Mouse (Mus musculus) gastrocnemius, postnatal 14 days (tissue): ENCODE results near the gene Rfx3. TPM values are rescaled to one million over a fixed set of nuclear protein-coding genes. Genes with fewer than 3 reads are reported as not detected.

Experiments used
- DNase-seq: peaks from one replicate; pipeline ENCODE4 v3.0.0; 2021; ENCODE audit warnings: mixed read lengths
- intact Hi-C: fragments of 180-260 bp; cut with DNase I; formaldehyde crosslinking; loops from one replicate; pipeline ENCODE4 v1.15.1; 2025; ENCODE audit warnings: low total_unique reads
- long read RNA-seq, 2 experiments: library from polyadenylated mRNA; stranded (forward); transcript quantifications; one replicate each; pipeline ENCODE4 v2.0.0; 2021
- total RNA-seq, 2 experiments: library from RNA; stranded (reverse); gene quantifications; 2 replicates each; pipeline ENCODE4 v1.2.3; 2021

The Rfx3 gene
- total RNA-seq = 1 to 10 TPM; 2.2 to 3.6 TPM
- long read RNA-seq, experiment 1 = 0 reads
- long read RNA-seq, experiment 2 = 0 reads

DNA sequence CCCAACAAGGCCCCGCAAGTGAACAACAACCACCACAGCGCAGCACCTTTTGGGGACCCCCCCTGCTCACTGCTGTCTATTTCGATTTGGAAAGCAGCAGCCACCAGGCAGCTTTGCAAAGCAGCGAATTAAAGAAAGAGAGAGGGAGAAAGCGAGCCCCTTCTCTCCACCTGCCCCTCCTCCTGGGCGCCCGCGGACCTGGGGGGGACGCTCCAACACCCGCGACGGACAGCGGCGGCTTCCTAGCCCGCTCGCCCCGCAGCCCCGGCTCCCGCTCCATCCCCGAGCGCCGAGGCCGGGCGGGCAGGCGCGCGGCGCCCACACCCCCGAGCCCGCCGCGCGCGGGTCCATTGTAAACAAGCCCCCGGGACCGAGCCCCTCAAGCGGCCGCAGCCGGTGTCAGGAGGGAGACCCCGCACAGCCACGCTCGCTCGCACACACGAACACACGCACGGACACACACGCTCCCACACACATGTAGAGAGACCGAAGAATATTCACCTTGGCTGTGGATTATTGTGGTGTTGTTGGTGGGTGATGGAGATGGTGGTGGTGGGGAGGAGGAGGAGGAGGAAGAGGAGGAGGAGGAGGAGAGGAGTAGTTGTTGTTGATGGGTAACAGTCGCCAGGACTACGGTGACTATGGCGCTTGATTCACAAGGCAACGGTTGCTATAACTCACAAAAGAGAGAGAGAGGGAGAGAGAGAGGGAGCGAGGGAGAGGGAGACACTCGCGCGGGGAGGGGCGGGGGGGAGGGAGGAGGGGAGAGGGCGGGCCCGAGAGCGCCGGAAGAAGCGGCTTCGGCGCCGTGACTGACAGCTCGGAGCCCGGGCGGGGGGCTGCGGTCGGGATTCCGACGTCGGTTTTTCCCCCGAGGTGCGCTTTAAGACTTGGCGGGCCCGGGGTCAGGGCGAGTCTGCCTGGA is at the start of gene Rfx3:
Gene Rfx3, minus strand, starts transcription at position 696 of the 925 bp plus-strand sequence.
- intact Hi-C loops = loop anchor here (10.0 kb wide), 1 partner anchor 576 kb away; no protein-coding TSS in a partner anchor

DNA sequence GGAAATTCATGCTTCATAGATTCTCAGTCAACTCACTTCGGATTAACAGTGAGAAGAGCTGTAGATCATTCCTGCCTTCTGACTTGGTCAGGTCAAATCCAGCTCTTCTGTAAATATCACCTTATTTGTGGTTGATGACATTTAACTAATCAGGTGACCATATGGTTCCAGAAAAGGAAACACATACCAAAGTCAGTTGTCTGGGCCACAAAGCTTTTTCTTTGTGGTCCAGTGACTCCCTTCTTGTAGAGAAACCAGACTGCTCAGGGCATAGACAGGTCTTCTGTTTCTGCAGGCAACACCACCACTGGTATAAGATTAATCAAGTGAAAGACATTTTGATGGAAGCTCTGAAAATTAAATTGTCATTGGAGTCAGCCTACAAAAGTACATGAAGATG is 41.1 kb upstream of the Rfx3 start:
- intact Hi-C loops = no loop called here
- no peak for DNase-seq

More for the DNA sequence above, at the start of gene Rfx3:
- DNase-seq = peak; percentile 80

DNA sequence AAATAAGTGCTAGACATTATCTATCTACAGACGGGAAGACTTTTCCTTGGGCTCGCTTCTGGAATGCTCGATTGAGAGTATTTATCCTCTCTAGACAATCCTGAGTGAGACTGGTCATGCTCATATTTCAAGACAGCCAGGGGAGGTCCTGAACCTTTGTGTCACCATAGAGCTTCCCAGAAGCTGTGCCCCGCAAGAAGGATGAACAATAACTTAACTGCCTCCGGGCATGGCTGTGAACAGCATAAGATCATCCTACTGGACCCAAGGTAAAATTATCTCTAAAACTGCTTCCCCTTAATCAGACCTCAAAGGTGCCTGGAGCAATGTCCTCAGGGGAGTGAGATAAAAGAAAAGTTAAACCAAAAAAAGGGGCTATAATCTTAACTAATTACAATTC is 40.6 kb upstream of the Rfx3 start:
- intact Hi-C loops = no loop called here
- DNase-seq = no peak

DNA sequence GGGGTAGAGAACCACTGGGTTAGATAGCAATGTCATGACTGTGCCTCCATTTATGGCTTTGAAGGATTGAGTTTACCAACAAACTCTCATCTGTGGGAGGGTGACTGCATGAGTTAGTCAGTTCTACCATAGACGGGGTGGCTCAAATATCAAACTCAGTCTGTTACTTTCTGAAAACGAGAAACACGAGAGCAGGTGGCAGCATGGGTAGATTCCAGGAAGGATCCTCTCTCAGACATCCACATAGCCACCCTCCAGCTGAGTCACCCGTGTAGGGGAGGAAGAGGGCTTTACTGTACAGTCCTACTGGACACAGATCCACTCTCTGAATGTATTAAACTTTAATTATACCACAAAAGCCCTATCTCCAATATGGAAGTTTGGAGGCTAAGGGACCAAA is 38.3 kb upstream of the Rfx3 start:
- intact Hi-C loops = no loop called here
- no peak for DNase-seq

DNA sequence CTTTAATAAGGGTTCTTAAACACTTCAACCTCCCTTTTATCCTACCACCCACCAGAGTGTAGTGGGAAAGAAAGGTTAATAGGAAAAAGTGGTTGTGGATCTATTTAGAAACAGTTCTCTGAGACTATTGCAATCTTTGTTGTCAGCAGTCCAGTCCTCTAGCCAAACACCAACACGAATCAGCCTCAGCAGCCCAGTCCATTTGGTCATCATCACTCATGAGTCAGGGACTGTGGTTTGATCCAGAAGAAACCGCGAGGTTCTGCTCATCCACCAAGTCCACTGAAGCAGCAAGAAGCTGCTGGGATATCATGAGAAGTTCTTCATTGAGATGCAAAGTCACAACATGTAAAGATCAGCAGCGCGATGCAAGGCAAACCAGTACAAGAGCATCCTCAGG is 35.8 kb upstream of the Rfx3 start:
- DNase-seq = no peak
- intact Hi-C loops = no loop called here

DNA sequence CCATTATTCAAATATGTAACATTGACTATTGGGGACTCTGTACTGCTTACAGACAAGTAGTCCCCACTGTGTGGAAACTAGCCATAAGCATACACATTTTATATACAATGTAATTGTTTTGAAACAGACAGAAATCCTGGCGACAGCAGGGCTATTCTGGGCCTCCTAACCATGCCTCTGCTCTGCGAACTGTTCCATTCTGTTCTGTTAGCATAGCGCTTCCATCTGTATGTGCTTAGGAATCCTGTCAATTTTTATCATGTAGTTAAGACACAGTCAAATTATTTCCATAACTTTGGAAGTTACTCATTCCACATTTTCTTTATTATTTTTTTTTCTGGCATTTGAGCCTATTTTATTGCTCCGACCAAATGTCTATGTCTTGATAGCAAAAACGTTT is 34.0 kb upstream of the Rfx3 start:
- no peak for DNase-seq
- intact Hi-C loops = no loop called here

DNA sequence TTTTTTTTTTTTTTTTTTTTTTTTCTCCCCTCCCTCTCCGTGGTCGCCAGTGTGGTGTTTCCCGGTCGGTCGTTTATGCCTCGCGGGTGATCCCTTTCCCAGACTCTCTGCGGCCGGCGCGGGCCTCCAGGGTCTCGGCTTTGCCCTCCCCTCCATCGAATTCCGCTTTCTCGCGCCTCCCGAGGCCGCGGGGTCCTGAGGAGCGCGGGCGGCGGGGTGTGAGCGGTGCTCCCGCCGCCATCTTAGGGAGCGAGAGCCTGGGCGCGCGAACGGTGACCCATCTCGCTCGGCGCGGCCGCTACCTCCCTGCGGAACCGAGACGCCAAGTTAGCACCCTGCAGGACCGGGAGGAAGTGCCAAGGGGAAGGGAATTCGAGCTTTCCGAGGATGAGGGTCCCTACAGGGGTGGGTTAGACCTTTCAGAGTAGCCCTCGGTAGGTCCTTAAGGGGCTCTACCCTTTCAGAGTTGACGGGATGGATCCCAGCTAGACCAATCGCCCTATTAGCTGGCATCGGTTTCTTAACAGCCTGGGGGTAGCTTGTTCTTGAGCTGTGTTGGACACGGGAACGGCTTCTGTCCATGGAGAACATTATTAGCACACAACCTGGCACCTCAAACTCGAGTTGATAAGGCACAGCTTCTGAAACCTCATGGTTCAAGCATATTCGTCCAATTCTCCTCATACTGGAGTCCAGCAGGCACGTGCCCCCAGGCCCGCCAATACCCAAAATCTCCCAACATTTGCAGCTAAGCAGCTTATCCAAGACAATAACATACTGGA is 943 bp upstream of the Rfx3 start:
- intact Hi-C loops = loop anchor here (10.0 kb wide), 1 partner anchor 577 kb away; no protein-coding TSS in a partner anchor
- peak; percentile 59 for DNase-seq

DNA sequence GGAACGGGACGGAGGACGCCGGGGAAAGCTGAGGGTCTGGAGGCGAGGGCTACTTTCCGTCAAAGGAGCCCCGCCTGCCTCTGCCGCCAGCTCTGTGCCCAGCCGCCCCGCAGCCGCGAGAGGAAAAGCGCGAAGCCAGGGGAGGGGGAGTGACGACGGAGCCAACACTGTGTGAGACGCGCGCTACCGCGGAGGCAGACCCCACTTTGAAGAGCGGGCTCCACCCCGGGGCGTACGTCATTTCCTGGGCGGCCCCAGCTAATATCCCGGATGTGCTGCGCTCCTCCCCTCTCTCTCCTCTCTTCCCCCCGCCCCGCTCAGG is 391 bp upstream of the Rfx3 start:
- peak; percentile 94 for DNase-seq
- intact Hi-C loops = loop anchor here (10.0 kb wide), 1 partner anchor 577 kb away; no protein-coding TSS in a partner anchor

DNA sequence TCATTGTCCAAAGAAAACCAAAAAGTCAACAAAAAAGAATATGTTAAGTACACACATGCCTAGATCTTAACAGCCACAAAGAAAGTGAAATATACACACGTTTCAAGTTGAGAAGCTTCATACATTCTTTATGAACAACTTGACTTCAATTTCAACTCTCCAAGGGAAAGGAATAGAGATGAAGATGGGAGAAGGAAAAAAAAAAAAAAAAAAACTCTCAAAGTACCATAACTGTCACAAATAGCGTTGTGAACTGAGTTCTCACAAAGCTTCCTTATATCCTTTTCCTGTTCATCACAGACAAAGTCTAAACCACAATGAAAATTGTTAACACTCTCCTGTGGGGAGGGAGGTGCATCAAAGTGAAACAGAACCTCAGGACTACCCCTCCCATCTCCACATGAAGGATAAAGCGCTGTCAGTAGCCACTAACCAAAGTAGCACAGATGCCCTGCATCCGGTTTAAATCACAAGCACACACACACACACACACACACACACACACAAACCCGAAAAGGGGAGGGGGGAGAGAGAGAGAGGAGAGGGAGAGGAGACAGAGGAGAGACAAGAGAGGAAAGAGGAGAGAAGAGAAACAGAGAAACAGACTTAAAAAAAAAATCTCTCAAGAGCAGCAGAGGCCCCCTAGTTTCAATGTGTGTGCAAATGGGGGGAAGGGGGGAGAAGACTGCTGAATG is 1.2 kb downstream of the Rfx3 start:
- intact Hi-C loops = loop anchor here (10.0 kb wide), 1 partner anchor 575 kb away; no protein-coding TSS in a partner anchor
- DNase-seq = no peak

DNA sequence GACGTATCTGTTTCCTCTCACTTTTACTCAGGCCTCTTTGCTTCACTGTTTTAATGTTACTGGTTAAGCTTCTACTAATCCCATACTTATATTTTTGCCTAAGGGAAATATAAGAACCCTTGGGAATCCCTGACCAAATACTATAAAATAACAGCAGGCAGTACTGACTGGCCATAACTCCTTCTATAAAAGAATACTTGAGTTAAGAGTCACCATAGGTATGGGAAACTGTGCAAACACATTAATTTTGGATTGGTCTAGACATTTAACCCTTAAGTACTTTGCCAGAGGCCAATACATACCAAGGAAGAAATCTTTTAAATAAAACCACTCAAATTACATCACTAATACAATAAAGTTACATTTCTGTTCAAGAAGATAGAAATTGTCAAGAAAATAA is 6.8 kb downstream of the Rfx3 start:
- intact Hi-C loops = no loop called here
- no peak for DNase-seq

DNA sequence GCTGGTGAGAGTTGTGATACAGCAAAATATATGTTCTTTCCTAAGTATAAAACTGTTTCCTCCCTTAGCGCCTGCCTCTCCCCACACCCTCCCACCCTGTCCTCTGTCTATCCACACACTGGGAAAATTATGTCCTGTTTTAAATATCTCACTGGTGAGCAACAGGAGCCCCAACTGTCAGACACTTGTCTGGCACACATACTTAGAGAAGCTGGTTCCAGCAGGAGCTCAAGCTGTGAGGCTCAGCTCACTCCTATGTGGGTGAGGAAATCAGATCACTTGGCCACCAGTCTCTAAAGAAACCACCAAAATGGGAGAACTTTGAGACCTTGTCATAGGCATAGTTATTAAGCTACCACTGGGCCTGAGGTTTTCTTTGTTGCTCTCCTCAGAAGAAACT is 7.5 kb downstream of the Rfx3 start:
- no peak for DNase-seq
- intact Hi-C loops = no loop called here

DNA sequence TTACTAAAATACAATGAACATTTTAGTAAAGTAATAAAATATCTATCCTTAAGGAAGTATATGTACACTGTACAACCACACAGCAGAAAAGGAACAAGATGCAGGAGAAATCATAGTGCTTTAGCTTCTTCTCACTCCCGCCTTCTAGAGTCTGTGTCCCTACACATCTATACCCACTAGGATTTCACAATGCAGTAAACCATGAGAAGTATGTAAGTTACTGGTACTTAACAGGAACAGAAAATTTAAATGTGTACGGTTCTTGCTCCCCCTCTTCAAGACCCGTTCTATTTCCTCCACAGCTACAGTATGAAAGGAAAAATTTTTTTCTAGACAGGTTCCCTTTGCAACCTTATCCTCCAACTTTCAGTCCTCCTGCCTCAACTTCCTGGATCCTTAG is 8.3 kb downstream of the Rfx3 start:
- no peak for DNase-seq
- intact Hi-C loops = no loop called here

DNA sequence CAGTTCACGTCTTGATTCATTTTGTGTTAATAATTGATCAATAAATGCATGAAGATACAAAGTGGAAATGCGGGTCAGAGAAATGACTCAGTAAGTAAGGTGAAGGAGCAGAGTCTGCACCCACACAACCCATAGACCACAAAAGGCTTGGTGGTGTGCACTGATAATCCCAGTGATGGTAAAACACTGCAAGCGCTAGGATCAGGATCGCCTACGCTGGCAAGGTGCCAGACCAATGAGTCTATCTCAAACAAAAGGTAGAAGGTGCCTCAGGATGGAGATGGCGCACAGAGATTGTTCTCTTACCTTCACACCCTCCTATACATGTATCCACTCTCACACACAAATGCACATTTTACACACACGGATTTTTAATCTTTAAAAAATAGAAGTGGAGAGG is 18.2 kb downstream of the Rfx3 start:
- intact Hi-C loops = no loop called here

DNA sequence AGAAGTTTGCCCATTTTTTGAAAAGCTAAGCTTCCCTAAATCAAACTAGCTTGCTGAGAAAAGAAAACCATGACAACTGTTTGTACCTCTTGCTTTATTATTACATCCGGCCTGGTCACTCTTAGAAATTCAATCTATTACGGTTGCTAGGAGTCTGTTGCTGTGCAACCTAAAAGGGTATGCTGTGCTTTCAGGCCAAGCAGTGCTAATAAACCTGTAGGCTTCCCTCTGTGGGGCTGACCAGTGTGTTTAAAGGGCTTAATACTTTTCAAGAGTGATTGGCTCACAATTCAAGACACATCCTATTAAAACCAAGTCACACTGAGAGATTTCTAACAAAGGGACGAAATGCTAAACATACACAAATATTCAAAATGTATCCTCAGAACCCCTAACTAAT is 22.2 kb downstream of the Rfx3 start:
- intact Hi-C loops = no loop called here
- DNase-seq = no peak

More for the DNA sequence above, 18.2 kb downstream of the Rfx3 start:
- DNase-seq = no peak

DNA sequence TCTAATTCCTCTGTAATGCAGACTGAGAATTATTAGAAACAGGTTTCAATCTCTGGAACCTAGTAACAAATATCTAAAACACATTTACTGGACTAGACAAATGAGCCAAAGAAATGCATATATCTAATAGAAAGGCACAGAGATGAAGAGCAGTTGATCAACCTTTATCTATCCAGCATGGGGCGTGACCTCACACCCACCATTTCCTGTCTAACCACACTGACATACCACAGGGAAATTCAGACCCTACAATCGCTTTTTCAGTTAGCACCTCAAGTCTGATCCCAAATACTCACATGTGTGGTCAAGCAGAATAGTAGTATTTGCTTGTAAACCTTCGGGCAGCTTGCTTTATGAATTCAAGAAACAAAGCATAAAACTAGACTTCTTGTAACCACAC is 43.4 kb downstream of the Rfx3 start:
- intact Hi-C loops = no loop called here
- DNase-seq = no peak

DNA sequence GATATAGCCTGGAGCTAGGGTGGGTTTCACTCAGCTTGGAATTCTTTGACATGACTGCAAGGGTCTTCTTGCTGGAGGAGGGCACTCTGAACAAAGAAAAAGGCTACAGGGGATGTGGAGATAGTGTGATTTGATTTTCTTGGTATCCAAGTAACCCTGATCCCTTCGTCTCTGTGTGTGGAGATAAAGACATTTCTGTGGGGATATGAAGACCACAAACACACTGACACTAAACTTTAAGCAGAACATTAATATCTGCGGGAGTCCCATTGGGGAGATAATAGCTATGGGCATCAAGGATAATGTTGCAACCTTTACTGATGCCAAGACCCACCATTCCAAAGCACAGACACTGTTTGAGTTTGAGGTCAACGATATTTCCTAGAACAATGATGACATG is 49.7 kb downstream of the Rfx3 start:
- intact Hi-C loops = no loop called here
- no peak for DNase-seq

DNA sequence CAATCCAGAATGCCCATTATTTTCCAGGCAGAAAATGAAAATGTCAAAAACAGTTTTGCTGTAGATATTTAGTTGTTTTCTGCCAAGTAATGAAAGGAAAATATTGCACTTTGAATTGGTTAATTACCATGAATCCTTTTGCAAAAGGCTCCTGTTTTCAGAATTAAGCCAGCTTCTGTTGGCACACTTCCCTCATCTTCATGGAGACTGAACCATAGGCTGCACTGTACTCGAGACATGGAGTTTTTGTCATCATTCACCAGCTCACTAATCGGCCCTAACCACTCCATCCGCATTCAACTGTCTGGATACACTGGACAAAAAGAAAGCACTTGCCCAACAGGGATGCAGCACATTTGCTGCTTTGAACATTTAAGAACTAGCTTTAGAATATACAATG is 75.5 kb downstream of the Rfx3 start:
- DNase-seq = no peak
- intact Hi-C loops = no loop called here

DNA sequence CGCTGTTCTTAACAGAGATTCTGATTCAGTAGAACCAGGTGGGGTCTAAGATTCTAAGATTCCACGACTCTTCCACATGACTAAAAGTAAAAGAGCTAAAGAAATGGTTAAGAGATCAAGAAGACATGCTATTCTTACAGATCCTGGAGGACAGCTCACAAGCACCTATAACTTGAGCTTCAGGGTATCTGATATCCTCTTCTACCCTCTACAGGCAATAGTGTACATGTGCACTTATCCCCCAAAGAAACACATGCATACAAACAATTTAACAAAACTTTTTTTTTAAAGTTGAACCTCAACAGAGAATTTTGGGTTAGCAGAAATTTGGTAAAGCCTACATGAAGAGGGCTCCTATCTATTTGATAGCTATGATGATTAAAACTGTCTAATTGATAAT is 79.8 kb downstream of the Rfx3 start:
- intact Hi-C loops = no loop called here
- DNase-seq = no peak

DNA sequence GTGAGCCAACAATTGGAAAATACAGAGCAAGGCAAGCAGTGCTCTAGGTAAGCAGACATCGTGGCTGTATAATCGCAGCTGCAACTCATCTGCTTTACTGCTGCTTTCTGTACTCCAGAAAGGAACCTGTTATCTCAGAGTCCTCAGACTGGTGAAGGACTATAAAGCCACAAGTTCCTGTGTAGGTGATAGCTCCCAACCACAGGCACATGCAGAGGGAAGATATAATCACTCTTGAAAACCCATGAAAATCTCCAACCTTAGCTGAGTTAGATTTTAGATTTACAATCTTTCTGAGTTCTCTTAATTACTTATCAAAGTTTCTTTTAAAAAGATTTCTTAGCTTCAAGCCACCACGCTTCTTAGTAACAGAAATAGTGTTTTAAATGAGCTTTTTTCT is 84.6 kb downstream of the Rfx3 start:
- intact Hi-C loops = no loop called here
- DNase-seq = no peak

DNA sequence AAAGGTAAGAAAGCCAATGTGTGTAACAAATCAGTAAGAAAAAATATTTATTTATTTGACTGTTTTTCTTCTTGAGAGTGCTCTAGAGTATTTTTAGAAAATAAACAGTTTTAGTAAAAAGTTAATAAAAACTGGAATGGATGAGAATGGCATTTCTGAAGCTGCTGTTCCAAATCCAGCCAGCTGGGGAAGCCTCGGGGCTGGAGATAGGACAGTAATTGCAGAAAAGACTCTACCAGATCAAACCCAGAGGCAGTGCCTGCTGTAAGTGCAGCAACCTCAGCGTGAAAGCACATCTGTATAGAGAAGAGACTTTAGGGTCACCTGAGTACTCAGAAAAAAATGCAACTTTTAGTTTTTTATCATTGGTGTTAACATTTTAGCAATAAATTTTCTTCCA is 91.9 kb downstream of the Rfx3 start:
- no peak for DNase-seq
- intact Hi-C loops = no loop called here
